Mouse (Mus musculus) lung, postnatal 0 days (tissue): ENCODE measurements at regions not wholly inside any gene's neighbourhood (a gene's known extent, or its start where the extent isn't known, plus 50 kb on each side); places are given as distances from the start of the nearest gene placed in this dataset.
A peak's percentile ranks its signal among the peaks of the same experiment; 100 is the strongest.

Source experiments
- ATAC-seq: fragments of 200-750 bp; cut with Nextera tagmentation; 2 replicates; pipeline ENCODE4 v1.8.0; 2017; ENCODE audit warnings: moderate library complexity
- DNase-seq: peaks from one replicate; pipeline ENCODE4 v3.0.0-alpha.2; 2016; ENCODE audit warnings: low spot score
- H3K27ac ChIP-seq: fragments of 300-500 bp; sonication (generic); 2 replicates; pipeline ENCODE4 v1.5.1; 2014; ENCODE audit warnings: antibody characterized with exemption, mild to moderate bottlenecking, low read length, mixed read lengths
- H3K27me3 ChIP-seq: fragments of 300-500 bp; sonication (generic); replicated peaks from 2 replicates; pipeline ENCODE4 v1.6.1; 2014; ENCODE audit warnings: low read length, mixed read lengths; ENCODE audit not compliant: insufficient read depth
- H3K36me3 ChIP-seq: fragments of 300-500 bp; sonication (generic); 2 replicates; pipeline ENCODE4 v1.6.1; 2014; ENCODE audit warnings: low read length, mixed read lengths; ENCODE audit not compliant: insufficient read depth
- H3K4me1 ChIP-seq: fragments of 300-500 bp; sonication (generic); 2 replicates; pipeline ENCODE4 v1.6.1; 2014; ENCODE audit warnings: antibody characterized with exemption, low read depth, low read length, mixed read lengths; ENCODE audit not compliant: insufficient read depth
- H3K4me2 ChIP-seq: fragments of 300-500 bp; sonication (generic); replicated peaks from 2 replicates; pipeline ENCODE4 v1.6.1; 2014; ENCODE audit warnings: low read depth, mild to moderate bottlenecking, low read length, moderate library complexity, mixed read lengths
- H3K4me3 ChIP-seq: fragments of 300-500 bp; sonication (generic); 2 replicates; pipeline ENCODE4 v1.5.1; 2014; ENCODE audit warnings: low read depth, low read length
- H3K9ac ChIP-seq: fragments of 300-500 bp; sonication (generic); replicated peaks from 2 replicates; pipeline ENCODE4 v1.6.1; 2014; ENCODE audit warnings: low read depth, mild to moderate bottlenecking
- H3K9me3 ChIP-seq: fragments of 300-500 bp; sonication (generic); 2 replicates; pipeline ENCODE4 v1.6.1; 2016; ENCODE audit warnings: low read length, mixed read lengths
- CTCF ChIP-seq: IDR thresholded peaks from 2 replicates; pipeline ENCODE4 v1.5.1; 2016; ENCODE audit warnings: antibody characterized with exemption, mild to moderate bottlenecking
- EP300 ChIP-seq: IDR thresholded peaks from 2 replicates; pipeline ENCODE4 v1.6.1; 2016; ENCODE audit warnings: antibody characterized with exemption, mild to moderate bottlenecking, control low read depth
- WGBS: fragments of 180-500 bp; shearing (Covaris S2); extraction: QIAGEN DNeasy Blood & Tissue Kit; methylation state at CpG from one replicate; pipeline ENCODE4 v1.1.7; 2014; 5-methylcytosine and 5-hydroxymethylcytosine counted together

- Histone ChIP-seq H3K4me3 (no peak overlapping the region), H3K4me2 (no peak overlapping the region), H3K36me3 (no peaks in the 10 kb centered on the region), H3K9ac (no peak overlapping the region), H3K27ac (no peak overlapping the region), H3K9me3 (no peaks in the 10 kb centered on the region), H3K4me1 (no peaks in the 10 kb centered on the region), H3K27me3 (no peaks in the 10 kb centered on the region)
- no peak for ATAC-seq
- 82% methylated on average over 13 of the region's 13 CpGs for WGBS
- no peak for DNase-seq
- TF ChIP-seq CTCF: no peak
- TF ChIP-seq EP300: no peak
Measured at GRCm38 (mm10) chr3:131000701-131001100, 109.6 kb upstream of the Lef1 start.

GRCm38 (mm10) chr3:131000252-131000651 lies 110.0 kb upstream of the Lef1 start:
- ATAC-seq: no peak

DNA sequence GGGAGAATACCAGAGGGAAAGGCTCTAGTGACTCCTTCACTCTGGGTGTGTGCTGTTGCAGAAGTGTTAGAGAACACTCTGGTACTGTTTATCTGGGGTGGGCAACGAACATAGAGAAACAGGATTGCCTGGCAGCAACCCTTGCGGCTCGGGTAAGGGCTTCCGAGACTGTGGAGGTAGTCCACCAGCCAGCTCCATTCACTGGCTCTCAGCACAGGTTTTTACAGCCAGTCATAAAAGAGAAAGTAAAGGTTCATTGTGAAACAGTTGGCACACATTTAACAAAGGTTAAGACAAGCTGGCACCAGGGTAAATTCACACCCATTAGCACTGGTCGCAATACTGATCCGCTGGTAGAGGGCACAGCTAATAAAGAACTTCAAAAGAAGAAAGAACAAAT lies 110.5 kb upstream of the Lef1 start:
- H3K9me3 ChIP-seq: no peaks in the 10 kb centered on the region
- no peak overlapping the region for H3K9ac ChIP-seq
- 46% methylated on average over 6 of the region's 6 CpGs for WGBS
- no peak overlapping the region for H3K27ac ChIP-seq
- H3K4me2 ChIP-seq: no peak overlapping the region
- H3K36me3 ChIP-seq: no peaks in the 10 kb centered on the region
- H3K27me3 ChIP-seq: no peaks in the 10 kb centered on the region
- ATAC-seq (peak; percentile 74), DNase-seq (peak; percentile 54)
- no peaks in the 10 kb centered on the region for H3K4me1 ChIP-seq
- TF ChIP-seq EP300 (no peak), CTCF (no peak)
- no peak overlapping the region for H3K4me3 ChIP-seq

More at GRCm38 (mm10) chr3:131000252-131000651, 110.0 kb upstream of the Lef1 start:
- Histone ChIP-seq H3K4me2 (no peak overlapping the region), H3K27me3 (no peaks in the 10 kb centered on the region), H3K27ac (no peak overlapping the region), H3K4me3 (no peak overlapping the region), H3K4me1 (no peaks in the 10 kb centered on the region), H3K9me3 (no peaks in the 10 kb centered on the region), H3K9ac (no peak overlapping the region), H3K36me3 (no peaks in the 10 kb centered on the region)
- 41% methylated on average over 3 of the region's 3 CpGs for WGBS
- TF ChIP-seq EP300 (no peak), CTCF (no peak)
- peak; percentile 19 for DNase-seq

- Histone ChIP-seq H3K27me3 (no peaks in the 10 kb centered on the region), H3K4me1 (no peaks in the 10 kb centered on the region), H3K4me3 (no peak overlapping the region), H3K9me3 (no peaks in the 10 kb centered on the region), H3K36me3 (no peaks in the 10 kb centered on the region), H3K4me2 (no peak overlapping the region), H3K27ac (no peak overlapping the region), H3K9ac (no peak overlapping the region)
- TF ChIP-seq EP300 (no peak), CTCF (no peak)
- DNase-seq: no peak
- WGBS: 47% methylated on average over 9 of the region's 10 CpGs
- no peak for ATAC-seq
Measured at GRCm38 (mm10) chr3:130998433-130998832, 111.8 kb upstream of the Lef1 start.

GRCm38 (mm10) chr3:130996786-130997185 lies 113.5 kb upstream of the Lef1 start:
- no peak overlapping the region for H3K4me2 ChIP-seq
- no peak for DNase-seq
- H3K36me3 ChIP-seq: no peaks in the 10 kb centered on the region
- ATAC-seq: no peak
- H3K9ac ChIP-seq: no peak overlapping the region
- no peak overlapping the region for H3K4me3 ChIP-seq
- H3K4me1 ChIP-seq: no peaks in the 10 kb centered on the region
- TF ChIP-seq EP300 (no peak), CTCF (no peak)
- 72% methylated on average over 11 of the region's 11 CpGs for WGBS
- H3K9me3 ChIP-seq: no peaks in the 10 kb centered on the region
- no peak overlapping the region for H3K27ac ChIP-seq
- H3K27me3 ChIP-seq: no peaks in the 10 kb centered on the region

GRCm38 (mm10) chr3:130991971-130992370 lies 118.3 kb upstream of the Lef1 start:
- Histone ChIP-seq H3K4me1 (no peaks in the 10 kb centered on the region), H3K27ac (no peak overlapping the region), H3K9ac (no peak overlapping the region), H3K9me3 (no peaks in the 10 kb centered on the region), H3K36me3 (no peaks in the 10 kb centered on the region), H3K4me2 (no peak overlapping the region), H3K27me3 (no peaks in the 10 kb centered on the region), H3K4me3 (no peak overlapping the region)
- no peak for TF ChIP-seq CTCF
- no peak for TF ChIP-seq EP300
- ATAC-seq: no peak
- WGBS: 63% methylated on average over 9 of the region's 9 CpGs
- no peak for DNase-seq

GRCm38 (mm10) chr3:130986708-130987107 lies 123.6 kb upstream of the Lef1 start:
- Histone ChIP-seq H3K9me3 (no peaks in the 10 kb centered on the region), H3K36me3 (no peaks in the 10 kb centered on the region), H3K4me3 (no peak overlapping the region), H3K4me1 (no peaks in the 10 kb centered on the region), H3K9ac (no peak overlapping the region), H3K4me2 (no peak overlapping the region), H3K27me3 (no peaks in the 10 kb centered on the region), H3K27ac (no peak overlapping the region)
- DNase-seq (no peak), ATAC-seq (peak; percentile 63)
- TF ChIP-seq EP300: peak; percentile 13; the same call in 1 of the 2 replicates
- no peak for TF ChIP-seq CTCF
- WGBS: 63% methylated on average over 2 of the region's 2 CpGs
